Mouse (Mus musculus) erythroblast, embryonic 14.5 days (primary cell): ENCODE data around the gene Pfkl.

Experiments used
- GATA1 ChIP-seq: IDR thresholded peaks from 2 replicates; pipeline ENCODE4 v1.6.1; 2012; ENCODE audit warnings: low read length, inconsistent platforms, mixed read lengths
- TAL1 ChIP-seq: IDR thresholded peaks from 3 replicates; pipeline ENCODE4 v1.6.1; 2012; ENCODE audit warnings: low read length, inconsistent platforms, mixed read lengths

DNA sequence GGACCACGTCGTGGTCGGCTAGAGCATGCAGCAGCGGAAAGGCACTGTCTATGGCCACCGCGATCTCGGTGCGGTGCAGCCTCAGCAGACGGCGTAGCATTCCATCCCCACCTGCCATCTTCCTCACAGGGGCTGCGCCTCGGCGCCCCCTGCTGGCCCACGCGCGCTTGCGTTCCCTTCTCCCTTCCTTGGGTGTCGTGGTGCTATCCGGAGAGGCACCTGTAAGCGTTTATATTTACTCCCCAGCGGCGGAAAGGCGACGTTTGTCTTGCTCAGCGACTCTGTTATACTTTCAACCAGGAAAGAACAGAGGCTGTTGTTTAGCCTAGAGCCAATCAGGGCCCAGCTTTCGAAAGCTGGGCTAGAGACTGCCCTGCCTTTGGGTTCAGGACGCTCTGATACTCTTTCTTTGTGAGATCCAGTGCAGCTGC lies 33.5 kb upstream of the Pfkl start, which contains the start of gene Aire:
- TF ChIP-seq TAL1 (no peak), GATA1 (no peak)
